Mouse (Mus musculus) urinary bladder, adult 2 months (tissue): ENCODE results near the gene Tcf7. TPM values are rescaled to one million over a fixed set of nuclear protein-coding genes. Genes with fewer than 3 reads are reported as not detected.

Experiments
- DNase-seq: peaks from one replicate; pipeline ENCODE4 v3.0.0; 2022; ENCODE audit warnings: low spot score
- polyA plus RNA-seq: library from polyadenylated mRNA; depleted of rRNA; stranded (reverse); fragments of >200 nt; gene quantifications from 2 replicates; pipeline ENCODE4 v1.2.3, GENCODE M21; 2012

Gene Tcf7
- polyA plus RNA-seq, 1 experiment: 6.1 TPM

- no peak for DNase-seq
Observed at GRCm38 (mm10) chr11:52267271-52267670, 15.5 kb downstream of the Tcf7 start.

GRCm38 (mm10) chr11:52265616-52266307 is 17.1 kb downstream of the Tcf7 start:
- DNase-seq: no peak

GRCm38 (mm10) chr11:52264871-52265270 is 17.9 kb downstream of the Tcf7 start:
- peak; percentile 19 for DNase-seq

GRCm38 (mm10) chr11:52262338-52262737 is 20.5 kb downstream of the Tcf7 start:
- no peak for DNase-seq

GRCm38 (mm10) chr11:52261937-52262336 is 20.9 kb downstream of the Tcf7 start:
- peak; percentile 52 for DNase-seq

GRCm38 (mm10) chr11:52260878-52261277 is 21.9 kb downstream of the Tcf7 start:
- DNase-seq: no peak

GRCm38 (mm10) chr11:52258711-52259110 is 24.1 kb downstream of the Tcf7 start:
- DNase-seq: no peak

GRCm38 (mm10) chr11:52257376-52257775 is 25.4 kb downstream of the Tcf7 start:
- no peak for DNase-seq

- no peak for DNase-seq
Observed at GRCm38 (mm10) chr11:52255077-52255476, 27.7 kb downstream of the Tcf7 start.

GRCm38 (mm10) chr11:52253674-52254375 is 29.0 kb downstream of the Tcf7 start:
- DNase-seq: no peak

GRCm38 (mm10) chr11:52252692-52253091 is 30.1 kb downstream of the Tcf7 start:
- DNase-seq: no peak

- no peak for DNase-seq
Observed at GRCm38 (mm10) chr11:52251770-52252169, 31.0 kb downstream of the Tcf7 start.

- DNase-seq: no peak
Observed at GRCm38 (mm10) chr11:52249452-52249851, 33.4 kb downstream of the Tcf7 start.

- DNase-seq: no peak
Observed at GRCm38 (mm10) chr11:52240898-52241542, 41.8 kb downstream of the Tcf7 start.

- no peak for DNase-seq
Observed at GRCm38 (mm10) chr11:52234509-52234908, 48.3 kb downstream of the Tcf7 start.

- no peak for DNase-seq
Observed at GRCm38 (mm10) chr11:52233906-52234305, 48.9 kb downstream of the Tcf7 start.

- no peak for DNase-seq
Observed at GRCm38 (mm10) chr11:52233043-52233653, 49.7 kb downstream of the Tcf7 start.

GRCm38 (mm10) chr11:52231606-52232541 is 50.9 kb downstream of the Tcf7 start, which contains the start of gene Skp1a:
Skp1a (plus strand) TSS chr11:52231995.
- peak; percentile 97 for DNase-seq

GRCm38 (mm10) chr11:52230694-52231093 is 52.1 kb downstream of the Tcf7 start:
- DNase-seq: no peak

- DNase-seq: no peak
Observed at GRCm38 (mm10) chr11:52228722-52229448, 53.9 kb downstream of the Tcf7 start.
